Mouse (Mus musculus): Measurements from ENCODE around the gene Ift46. TPM values are rescaled to one million over a fixed set of nuclear protein-coding genes. Genes with fewer than 3 reads are reported as not detected.

Ift46 gene
- polyA plus RNA-seq, 1 experiment from 2014 or later, result 141 TPM

Other genes with a start within 250 kb of the Ift46 start
- gene Cxcr5, start 206.0 kb upstream of the Ift46 start, polyA plus RNA-seq (2014; fragmentation: Nextera tagmentation; extraction: Ambion mirVana), result 0.10 TPM in 1 of 2 replicates, not detected in the other
- gene Ddx6, start 163.0 kb upstream of the Ift46 start, polyA plus RNA-seq (2014; fragmentation: Nextera tagmentation; extraction: Ambion mirVana), result 11.9 and 13.8 TPM in 2 replicates
- gene Treh, start 94.7 kb upstream of the Ift46 start, polyA plus RNA-seq (2014; fragmentation: Nextera tagmentation; extraction: Ambion mirVana), result not detected in 2 replicates
- 28.8 and 32.8 TPM in 2 replicates for gene Phldb1, start 32.7 kb upstream of the Ift46 start, polyA plus RNA-seq (2014; fragmentation: Nextera tagmentation; extraction: Ambion mirVana)
- gene Arcn1, start 63 bp upstream of the Ift46 start, polyA plus RNA-seq (2014; fragmentation: Nextera tagmentation; extraction: Ambion mirVana), result 191 and 213 TPM in 2 replicates
- gene Tmem25, start 31.4 kb downstream of the Ift46 start, polyA plus RNA-seq (2014; fragmentation: Nextera tagmentation; extraction: Ambion mirVana), result 2.1 and 2.7 TPM in 2 replicates
- gene Ttc36, start 35.2 kb downstream of the Ift46 start, polyA plus RNA-seq (2014; fragmentation: Nextera tagmentation; extraction: Ambion mirVana), result not detected in 2 replicates
- 14.0 and 19.4 TPM in 2 replicates for gene Kmt2a, start 113.4 kb downstream of the Ift46 start, polyA plus RNA-seq (2014; fragmentation: Nextera tagmentation; extraction: Ambion mirVana)
- gene Atp5l, start 152.8 kb downstream of the Ift46 start, polyA plus RNA-seq (2014; fragmentation: Nextera tagmentation; extraction: Ambion mirVana), result 574 and 619 TPM in 2 replicates
- gene Ube4a, start 197.7 kb downstream of the Ift46 start, polyA plus RNA-seq (2014; fragmentation: Nextera tagmentation; extraction: Ambion mirVana), result 32.1 and 37.2 TPM in 2 replicates
- not detected in 2 replicates for gene Cd3g, start 212.5 kb downstream of the Ift46 start, polyA plus RNA-seq (2014; fragmentation: Nextera tagmentation; extraction: Ambion mirVana)
- gene Cd3d, start 213.9 kb downstream of the Ift46 start, polyA plus RNA-seq (2014; fragmentation: Nextera tagmentation; extraction: Ambion mirVana), result not detected in 2 replicates
- gene Cd3e, start 241.7 kb downstream of the Ift46 start, polyA plus RNA-seq (2014; fragmentation: Nextera tagmentation; extraction: Ambion mirVana), result not detected in 2 replicates

All from midbrain, embryonic 11.5 days (tissue).